Mouse (Mus musculus): ENCODE data around the gene Eif2b3.

DNA sequence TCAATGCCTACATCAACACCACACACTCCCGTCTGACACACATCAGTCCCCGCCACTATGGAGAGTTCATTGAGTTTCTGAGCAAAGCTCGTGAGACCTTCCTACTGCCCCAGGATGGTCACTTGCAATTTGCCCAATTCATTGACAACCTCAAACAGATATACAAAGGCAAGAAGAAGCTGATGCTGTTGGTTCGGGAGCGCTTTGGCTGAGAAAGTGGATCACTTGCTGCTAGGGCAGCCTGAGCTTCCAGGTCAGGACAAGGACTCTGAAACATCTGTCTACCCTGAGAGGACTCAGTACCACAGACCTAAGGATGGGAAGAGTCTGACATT is 32.1 kb upstream of the Eif2b3 start:
- TF ChIP-seq CTCF (IDR thresholded peaks at IDR 0.05; ENCODE audit: borderline replicate concordance, control insufficient read depth, extremely low read depth, insufficient read depth, low read length, poor library complexity) = no peak
- no peak for TF ChIP-seq POLR2A (IDR thresholded peaks at IDR 0.05; ENCODE audit: control insufficient read depth, extremely low read depth, insufficient read depth, low read length, poor library complexity)
